Mouse (Mus musculus) liver, adult 2 months (tissue): ENCODE results near the gene Nop9.

Experiments
- CTCF ChIP-seq: fragments of 200-500 bp; IDR thresholded peaks from 2 replicates; pipeline ENCODE4 v1.5.1; 2011; ENCODE audit warnings: low read depth, low read length, control low read depth
- POLR2A ChIP-seq: fragments of 200-500 bp; IDR thresholded peaks from 2 replicates; pipeline ENCODE4 v1.6.1; 2011; ENCODE audit warnings: low read length, control low read depth; ENCODE audit not compliant: insufficient read depth; ENCODE audit errors: extremely low read depth

DNA sequence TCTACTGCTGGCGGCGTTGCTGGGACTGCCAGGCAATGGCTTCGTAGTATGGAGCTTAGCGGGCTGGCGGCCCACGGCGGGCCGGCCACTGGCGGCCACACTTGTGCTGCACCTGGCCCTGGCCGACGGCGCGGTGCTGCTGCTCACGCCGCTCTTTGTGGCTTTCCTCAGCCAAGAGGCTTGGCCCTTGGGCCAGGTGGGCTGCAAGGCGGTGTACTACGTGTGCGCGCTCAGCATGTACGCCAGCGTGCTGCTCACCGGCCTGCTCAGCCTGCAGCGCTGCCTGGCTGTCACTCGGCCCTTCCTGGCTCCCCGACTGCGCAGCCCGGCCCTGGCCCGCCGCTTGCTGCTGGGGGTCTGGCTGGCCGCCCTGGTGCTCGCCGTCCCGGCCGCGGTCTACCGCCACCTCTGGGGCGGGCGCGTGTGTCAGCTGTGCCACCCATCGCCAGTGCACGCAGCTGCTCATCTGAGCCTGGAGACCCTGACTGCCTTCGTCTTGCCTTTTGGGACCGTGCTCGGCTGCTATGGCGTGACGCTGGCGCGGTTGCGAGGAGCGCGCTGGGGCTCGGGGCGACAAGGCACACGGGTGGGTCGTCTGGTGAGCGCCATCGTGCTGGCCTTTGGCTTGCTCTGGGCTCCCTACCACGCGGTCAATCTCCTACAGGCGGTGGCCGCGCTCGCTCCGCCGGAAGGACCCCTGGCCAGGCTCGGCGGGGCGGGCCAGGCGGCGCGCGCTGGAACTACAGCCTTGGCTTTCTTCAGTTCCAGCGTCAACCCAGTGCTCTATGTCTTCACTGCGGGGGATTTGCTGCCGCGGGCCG is 16.7 kb downstream of the Nop9 start:
- TF ChIP-seq POLR2A = no peak
- peak; percentile 17; the same call in 1 of the 2 replicates for TF ChIP-seq CTCF
